Mouse (Mus musculus) embryonic facial prominence, embryonic 12.5 days (tissue): ENCODE measurements around the gene Fes. TPM values are rescaled to one million over a fixed set of nuclear protein-coding genes. Genes with fewer than 3 reads are reported as not detected.
A peak's percentile ranks its signal among the peaks of the same experiment; 100 is the strongest.

Experiments used
- ATAC-seq: fragments of 200-750 bp; cut with Nextera tagmentation; 2 replicates; pipeline ENCODE4 v1.8.0; 2017; ENCODE audit not compliant: insufficient number of reproducible peaks, insufficient read depth, low FRiP score, low TSS enrichment
- H3K27ac ChIP-seq: fragments of 300-500 bp; sonication (generic); 2 replicates; pipeline ENCODE4 v1.5.1; 2016; ENCODE audit warnings: mild to moderate bottlenecking
- H3K27me3 ChIP-seq: fragments of 300-500 bp; sonication (generic); 2 replicates; pipeline ENCODE4 v1.6.1; 2016; ENCODE audit warnings: mild to moderate bottlenecking, moderate library complexity
- H3K36me3 ChIP-seq: fragments of 300-500 bp; sonication (generic); 2 replicates; pipeline ENCODE4 v1.6.1; 2016; ENCODE audit warnings: mild to moderate bottlenecking
- H3K4me1 ChIP-seq: fragments of 300-500 bp; sonication (generic); 2 replicates; pipeline ENCODE4 v1.6.1; 2016
- H3K4me2 ChIP-seq: fragments of 300-500 bp; sonication (generic); replicated peaks from 2 replicates; pipeline ENCODE4 v1.6.1; 2016; ENCODE audit warnings: mild to moderate bottlenecking, moderate library complexity
- H3K4me3 ChIP-seq: fragments of 300-500 bp; sonication (generic); 2 replicates; pipeline ENCODE4 v1.5.1; 2016; ENCODE audit warnings: mild to moderate bottlenecking
- H3K9ac ChIP-seq: fragments of 300-500 bp; sonication (generic); 2 replicates; pipeline ENCODE4 v1.6.1; 2016; ENCODE audit warnings: mild to moderate bottlenecking, moderate library complexity
- H3K9me3 ChIP-seq: fragments of 300-500 bp; sonication (generic); 2 replicates; pipeline ENCODE4 v1.6.1; 2016; ENCODE audit warnings: mild to moderate bottlenecking, moderate library complexity
- WGBS: fragments of 180-500 bp; shearing (Covaris S2); methylation state at CpG from one replicate; pipeline ENCODE4 v1.1.7; 2016; 5-methylcytosine and 5-hydroxymethylcytosine counted together
- polyA plus RNA-seq: library from polyadenylated mRNA; unstranded; fragments of >200 nt; fragmentation: Nextera tagmentation; extraction: Ambion mirVana; gene quantifications from 2 replicates; pipeline ENCODE4 v1.2.1, GENCODE M21; 2016

Gene Fes
- polyA plus RNA-seq, 1 experiment from 2014 or later, result 12.2 TPM

GRCm38 (mm10) chr7:80418036-80418435 is 30.3 kb upstream of the Fes start:
- WGBS, result 78% methylated on average over 3 of the region's 3 CpGs
- ATAC-seq, result no peak
- Histone ChIP-seq H3K4me3 (no peak overlapping the region), H3K27me3 (no peaks in the 10 kb centered on the region), H3K27ac (no peak overlapping the region), H3K4me2 (no peak overlapping the region), H3K9ac (no peak overlapping the region), H3K36me3 (no peaks in the 10 kb centered on the region), H3K9me3 (no peaks in the 10 kb centered on the region), H3K4me1 (0 out of 2 replicates have a peak, but pooled peaks cover 2% of the 10 kb centered on the region)

GRCm38 (mm10) chr7:80417601-80418000 is 29.9 kb upstream of the Fes start:
- Histone ChIP-seq H3K9me3 (no peaks in the 10 kb centered on the region), H3K27me3 (no peaks in the 10 kb centered on the region), H3K4me3 (no peak overlapping the region), H3K27ac (no peak overlapping the region), H3K36me3 (no peaks in the 10 kb centered on the region), H3K9ac (no peak overlapping the region), H3K4me2 (no peak overlapping the region), H3K4me1 (no peaks in the 10 kb centered on the region)
- no peak for ATAC-seq

GRCm38 (mm10) chr7:80416969-80417368 is 29.2 kb upstream of the Fes start:
- Histone ChIP-seq H3K4me2 (no peak overlapping the region), H3K36me3 (no peaks in the 10 kb centered on the region), H3K9me3 (no peaks in the 10 kb centered on the region), H3K27ac (no peak overlapping the region), H3K27me3 (no peaks in the 10 kb centered on the region), H3K4me1 (no peaks in the 10 kb centered on the region), H3K9ac (no peak overlapping the region), H3K4me3 (no peak overlapping the region)
- ATAC-seq, result no peak
- WGBS, result 88% methylated on average over 7 of the region's 7 CpGs

GRCm38 (mm10) chr7:80414303-80414855 is 26.6 kb upstream of the Fes start:
- H3K27ac ChIP-seq, result no peak overlapping the region
- H3K4me3 ChIP-seq, result no peak overlapping the region
- WGBS, result 79% methylated on average over 7 of the region's 7 CpGs
- H3K4me2 ChIP-seq, result no peak overlapping the region
- no peak for ATAC-seq
- no peak overlapping the region for H3K9ac ChIP-seq
- H3K27me3 ChIP-seq, result no peaks in the 10 kb centered on the region
- no peaks in the 10 kb centered on the region for H3K4me1 ChIP-seq
- H3K9me3 ChIP-seq, result no peaks in the 10 kb centered on the region
- no peaks in the 10 kb centered on the region for H3K36me3 ChIP-seq

GRCm38 (mm10) chr7:80413512-80414302 is 26.0 kb upstream of the Fes start:
- Histone ChIP-seq H3K9ac (no peak overlapping the region), H3K9me3 (no peaks in the 10 kb centered on the region), H3K27me3 (no peaks in the 10 kb centered on the region), H3K27ac (no peak overlapping the region), H3K4me1 (no peaks in the 10 kb centered on the region), H3K36me3 (no peaks in the 10 kb centered on the region), H3K4me2 (no peak overlapping the region), H3K4me3 (no peak overlapping the region)
- ATAC-seq, result no peak
- 80% methylated on average over 9 of the region's 9 CpGs for WGBS

GRCm38 (mm10) chr7:80412781-80413180 is 25.0 kb upstream of the Fes start:
- 72% methylated on average over 5 of the region's 5 CpGs for WGBS
- no peak overlapping the region for H3K27ac ChIP-seq
- H3K4me2 ChIP-seq, result no peak overlapping the region
- H3K36me3 ChIP-seq, result no peaks in the 10 kb centered on the region
- H3K9ac ChIP-seq, result no peak overlapping the region
- H3K4me1 ChIP-seq, result no peaks in the 10 kb centered on the region
- no peaks in the 10 kb centered on the region for H3K27me3 ChIP-seq
- H3K9me3 ChIP-seq, result no peaks in the 10 kb centered on the region
- no peak overlapping the region for H3K4me3 ChIP-seq
- ATAC-seq, result no peak

GRCm38 (mm10) chr7:80412279-80412678 is 24.5 kb upstream of the Fes start:
- no peaks in the 10 kb centered on the region for H3K27me3 ChIP-seq
- H3K9me3 ChIP-seq, result no peaks in the 10 kb centered on the region
- H3K4me2 ChIP-seq, result no peak overlapping the region
- no peak for ATAC-seq
- H3K4me3 ChIP-seq, result no peak overlapping the region
- H3K9ac ChIP-seq, result no peak overlapping the region
- 0 out of 2 replicates have a peak, but pooled peaks cover under 1% of the 10 kb centered on the region for H3K4me1 ChIP-seq
- no peaks in the 10 kb centered on the region for H3K36me3 ChIP-seq
- H3K27ac ChIP-seq, result no peak overlapping the region
- 72% methylated on average over 10 of the region's 10 CpGs for WGBS

GRCm38 (mm10) chr7:80410380-80410779 is 22.6 kb upstream of the Fes start:
- Histone ChIP-seq H3K27ac (no peak overlapping the region), H3K4me2 (no peak overlapping the region), H3K9ac (no peak overlapping the region), H3K9me3 (no peaks in the 10 kb centered on the region), H3K27me3 (peaks cover 4% of the 10 kb centered on the region; the same call in 1 of the 2 replicates), H3K4me1 (0 out of 2 replicates have a peak, but pooled peaks cover 3% of the 10 kb centered on the region), H3K4me3 (no peak overlapping the region), H3K36me3 (no peaks in the 10 kb centered on the region)
- 80% methylated on average over 9 of the region's 9 CpGs for WGBS
- no peak for ATAC-seq

- Histone ChIP-seq H3K36me3 (no peaks in the 10 kb centered on the region), H3K4me1 (0 out of 2 replicates have a peak, but pooled peaks cover 7% of the 10 kb centered on the region), H3K9ac (no peak overlapping the region), H3K27me3 (peaks cover 8% of the 10 kb centered on the region), H3K4me3 (no peak overlapping the region), H3K4me2 (no peak overlapping the region), H3K9me3 (no peaks in the 10 kb centered on the region), H3K27ac (no peak overlapping the region)
- 0 out of 2 replicates have a peak, but pooled peaks have one; percentile 38 for ATAC-seq
- WGBS, result 68% methylated on average over 9 of the region's 9 CpGs
Measured at GRCm38 (mm10) chr7:80407712-80408111, 20.0 kb upstream of the Fes start.

GRCm38 (mm10) chr7:80406186-80406585 is 18.4 kb upstream of the Fes start:
- Histone ChIP-seq H3K4me2 (no peak overlapping the region), H3K27ac (no peak overlapping the region), H3K4me1 (peaks cover 15% of the 10 kb centered on the region), H3K4me3 (no peak overlapping the region), H3K9ac (no peak overlapping the region), H3K36me3 (no peaks in the 10 kb centered on the region), H3K27me3 (peaks cover 8% of the 10 kb centered on the region), H3K9me3 (no peaks in the 10 kb centered on the region)
- 93% methylated on average over 3 of the region's 3 CpGs for WGBS
- no peak for ATAC-seq

- Histone ChIP-seq H3K9me3 (no peaks in the 10 kb centered on the region), H3K27me3 (peaks cover 8% of the 10 kb centered on the region), H3K27ac (no peak within 1 kb of the TSS), H3K4me3 (no peak within 1 kb of the TSS), H3K4me2 (no peak within 1 kb of the TSS), H3K9ac (no peak within 1 kb of the TSS), H3K4me1 (peaks cover 24% of the 10 kb centered on the region), H3K36me3 (no peaks in the 10 kb centered on the region)
- ATAC-seq, result no peak
- 77% methylated on average over 9 of the region's 9 CpGs for WGBS
Measured at GRCm38 (mm10) chr7:80405188-80405695, 17.5 kb upstream of the Fes start, which contains the start of gene Furin. TSS of gene Furin (minus strand) at chr7:80405436.
